Mouse (Mus musculus) urinary bladder, postnatal 36 days (tissue): Measurements from ENCODE around the gene Eno1.

Source experiments
- DNase-seq, 2 experiments: peaks; one replicate each; pipeline ENCODE4 v3.0.0; 2022; ENCODE audit warnings: low spot score in 2 of 2, mixed read lengths in 1 of 2

Eno1 gene

DNA sequence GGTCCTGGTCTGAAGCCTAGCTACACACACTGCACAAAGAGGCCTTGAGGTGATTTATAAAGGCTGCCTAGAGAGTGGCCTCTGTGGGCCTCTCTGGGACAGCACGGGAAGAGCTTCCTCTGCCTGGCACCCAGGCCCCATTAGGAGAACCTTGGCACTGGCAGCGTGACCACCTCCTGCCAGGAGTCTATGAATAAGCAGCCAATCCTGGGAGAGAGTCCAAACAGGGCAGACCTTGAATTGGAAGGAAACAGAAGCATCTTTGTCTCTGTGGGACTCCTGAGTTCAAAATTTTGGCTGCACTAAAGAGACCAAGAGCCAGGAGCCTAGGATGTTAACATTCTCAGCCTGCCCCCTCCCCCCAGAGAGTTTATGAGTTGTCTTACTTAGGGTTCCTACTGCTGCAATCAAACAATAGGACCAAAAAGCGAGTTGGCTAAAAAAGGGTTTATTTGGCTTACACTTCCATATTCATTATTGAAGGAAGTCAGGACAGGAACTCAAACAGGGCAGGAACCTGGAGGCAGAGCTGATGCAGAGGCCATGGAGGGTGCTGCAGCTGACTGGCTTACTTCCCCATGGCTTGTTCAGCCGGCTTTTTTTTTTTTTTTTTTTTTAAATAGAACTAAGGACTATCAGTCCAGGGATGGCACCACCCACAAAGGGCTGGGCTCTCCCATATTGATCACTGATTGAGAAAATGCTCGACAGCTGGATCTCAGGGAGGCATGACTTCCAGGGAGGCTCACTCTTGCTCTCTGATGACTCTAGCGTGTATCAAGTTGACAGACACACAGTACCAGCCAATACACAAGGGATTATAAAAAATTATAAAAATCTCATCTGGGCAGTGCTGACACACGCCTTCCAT, 9.5 kb upstream of the Eno1 start:
- peak in 1 of 2 experiments; percentile 58 for DNase-seq

DNA sequence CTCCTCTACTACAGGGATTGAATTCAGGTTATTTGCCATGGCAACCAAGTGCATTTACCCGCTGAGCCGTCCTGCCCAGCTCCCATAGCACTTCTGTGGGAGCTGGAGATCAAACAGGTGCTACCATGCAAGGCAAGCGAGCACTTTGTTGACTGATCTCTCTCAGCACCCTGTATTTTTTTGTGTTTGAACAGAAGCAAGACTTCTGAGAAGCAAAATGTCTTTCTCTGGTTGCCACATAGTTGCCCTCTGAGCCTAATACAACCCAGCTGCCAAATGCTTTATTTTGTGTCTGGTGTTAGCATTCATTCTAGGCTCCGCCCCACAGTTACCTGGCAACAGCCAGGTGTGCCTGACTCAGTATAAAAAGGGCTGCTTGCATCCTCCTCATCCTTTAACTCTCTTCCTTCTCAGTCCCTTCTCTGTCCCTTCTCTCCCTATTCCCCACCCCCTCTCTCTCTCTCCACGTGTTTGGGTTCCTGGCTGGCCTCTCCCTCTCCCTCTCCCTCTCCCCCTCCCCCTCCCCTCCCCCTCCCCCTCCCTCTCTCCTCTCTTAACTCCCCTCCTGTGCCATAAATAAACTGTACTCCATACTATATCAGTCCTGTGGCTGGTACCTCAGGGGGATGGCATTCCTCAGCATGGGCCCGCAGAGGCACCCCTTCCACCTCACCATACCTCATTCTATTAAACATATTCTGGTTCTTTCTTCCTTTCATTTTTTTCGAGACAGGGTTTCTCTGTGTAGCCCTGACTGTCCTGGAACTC, 7.8 kb upstream of the Eno1 start:
- no peak for DNase-seq

DNA sequence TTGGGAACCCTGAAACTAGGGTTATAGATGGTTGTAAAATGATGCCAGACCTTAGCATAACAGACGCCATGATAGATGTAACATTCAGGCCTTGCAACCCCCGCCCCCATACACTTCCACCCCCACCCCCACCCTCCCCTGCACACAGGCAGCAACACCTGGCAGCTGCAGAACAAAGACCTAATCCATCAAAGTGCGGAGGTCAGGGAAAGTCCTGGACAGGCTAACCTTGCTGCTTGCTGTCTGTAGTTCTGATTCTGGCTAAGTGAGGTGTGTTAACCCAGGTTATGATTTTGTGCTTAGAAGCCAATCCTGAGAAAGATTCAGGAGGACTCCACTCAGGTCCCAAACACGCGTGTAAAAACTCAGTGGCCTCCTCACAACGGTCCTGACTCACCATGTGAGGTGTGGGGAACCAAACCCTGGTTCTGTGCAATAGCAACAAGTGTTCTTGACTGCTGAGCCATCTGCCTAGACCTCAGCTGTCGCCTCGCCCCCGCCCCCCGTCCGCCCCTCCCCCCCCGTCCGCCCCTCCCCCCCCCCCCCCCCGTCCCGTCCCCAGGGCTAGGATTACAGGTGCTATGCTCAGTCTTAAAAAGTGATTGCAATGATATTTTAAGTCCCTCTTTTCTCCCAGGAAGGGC, 6.7 kb upstream of the Eno1 start:
- DNase-seq, result no peak

DNA sequence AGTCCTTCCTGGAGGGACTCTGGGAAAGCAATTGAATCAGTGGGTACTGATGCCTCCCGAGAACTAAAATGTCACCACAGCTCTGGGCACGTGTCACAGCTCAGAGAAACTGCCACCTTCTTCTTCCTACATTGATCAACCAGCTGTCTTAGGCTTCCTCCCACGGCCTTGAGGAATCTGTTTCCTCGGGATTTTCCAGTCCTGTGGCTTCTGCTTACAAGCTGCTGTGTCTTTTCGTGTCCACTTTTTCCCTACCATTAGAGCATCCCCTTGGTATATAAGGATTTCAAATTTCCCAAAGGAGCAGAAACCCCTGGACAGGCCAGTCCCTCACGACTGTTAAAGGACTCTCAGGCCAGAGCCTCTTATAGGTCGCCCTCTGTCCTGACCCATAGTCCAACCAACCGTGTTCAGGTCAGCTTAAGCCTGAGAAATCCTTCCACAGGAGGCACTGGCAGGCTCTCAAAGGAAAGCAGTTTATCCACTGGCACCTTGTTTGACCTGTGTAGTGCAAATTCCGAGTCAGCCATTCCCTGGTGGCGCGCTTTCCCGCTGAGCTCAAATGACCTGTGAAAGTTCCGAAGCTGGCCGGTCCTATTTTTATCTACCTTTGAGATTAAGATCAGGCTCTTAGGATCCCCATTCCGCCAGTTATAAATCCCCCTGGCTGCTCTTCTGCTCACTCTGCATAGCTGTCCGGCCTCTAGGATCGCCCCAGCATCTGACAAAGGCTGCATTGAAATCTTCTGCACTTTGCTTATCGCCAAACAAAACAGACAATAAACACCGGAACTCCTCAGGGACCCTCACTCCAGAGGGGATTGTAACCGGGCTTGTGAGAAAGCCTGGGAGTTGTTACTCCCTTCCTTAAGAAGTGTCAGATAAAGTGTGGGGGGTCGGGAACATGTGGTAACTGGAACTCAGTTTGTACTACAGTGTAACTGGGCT, 5.8 kb upstream of the Eno1 start:
- DNase-seq, result no peak

DNA sequence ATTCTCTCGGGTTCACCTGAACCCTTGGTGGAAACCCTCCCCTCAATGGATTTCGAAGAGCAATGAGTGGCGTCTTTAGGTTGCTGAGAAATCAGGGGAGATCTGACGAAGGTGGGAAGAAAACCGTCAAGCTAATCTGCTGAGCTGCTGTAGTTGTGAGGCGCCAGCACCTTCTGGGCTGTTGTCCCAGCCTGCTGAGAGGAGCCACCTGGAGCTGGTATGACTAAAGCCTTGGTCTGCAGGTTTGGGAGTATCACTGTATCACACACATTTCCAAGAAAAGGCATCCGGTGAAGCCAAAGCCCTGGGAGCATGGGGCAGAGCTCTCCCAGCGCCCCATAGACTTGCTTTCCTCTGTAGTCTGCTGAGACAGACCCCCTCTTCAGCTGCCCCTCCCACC, 4.7 kb upstream of the Eno1 start:
- DNase-seq, result no peak

DNA sequence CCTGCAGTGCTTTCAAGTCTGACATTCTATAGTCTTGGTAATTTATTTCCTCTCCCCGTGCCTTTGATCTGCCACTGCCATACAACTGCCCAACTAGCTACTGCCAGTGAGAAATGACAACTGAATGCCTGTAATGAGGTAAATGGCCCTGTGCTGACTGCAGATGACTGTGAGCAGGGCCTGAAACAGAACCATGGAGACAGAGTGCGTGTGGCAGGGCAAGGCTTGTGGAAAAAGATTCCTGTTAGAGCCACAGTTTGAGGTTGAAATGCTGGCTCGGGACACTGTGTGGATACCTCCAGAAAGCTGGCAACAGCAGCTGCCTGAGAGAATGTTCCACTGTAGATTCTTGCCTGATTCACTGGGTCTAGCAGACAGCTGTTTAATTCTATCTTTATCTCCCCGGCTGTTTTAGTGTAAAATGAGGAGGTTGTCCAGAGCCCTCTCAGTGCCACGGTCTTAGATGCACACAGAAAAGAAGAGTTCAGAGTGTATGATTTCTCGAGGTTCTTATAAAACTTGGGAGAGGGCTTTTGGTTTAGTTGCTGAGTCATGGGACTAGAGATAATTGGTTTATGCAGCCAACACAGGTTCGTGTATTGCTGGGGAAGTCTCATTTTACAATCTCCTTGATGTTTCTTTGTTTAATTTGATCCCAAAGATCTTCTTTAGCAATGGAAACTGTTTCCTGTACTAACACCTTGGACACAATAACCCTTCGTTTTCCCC, 1.8 kb upstream of the Eno1 start:
- DNase-seq, result no peak

DNA sequence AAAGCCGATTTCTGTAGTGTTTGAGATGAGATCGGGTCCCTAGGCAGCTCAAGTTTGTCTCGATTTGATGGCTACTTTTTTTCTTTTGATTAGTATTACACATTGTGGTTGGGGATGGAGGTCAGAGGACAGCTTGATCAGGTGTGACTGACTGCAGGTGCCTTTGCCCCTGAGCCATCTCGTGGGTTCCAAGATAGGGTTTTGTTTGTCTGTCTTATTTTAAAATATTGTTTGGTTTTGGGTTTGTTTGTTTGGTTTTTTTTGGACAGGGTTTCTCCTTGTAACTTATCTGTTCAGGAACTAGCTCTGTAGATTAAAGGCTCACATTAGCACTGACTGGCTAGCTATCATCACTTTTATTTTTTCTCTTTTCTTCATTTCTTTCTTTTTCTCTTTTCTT, 936 bp upstream of the Eno1 start:
- DNase-seq, result no peak

DNA sequence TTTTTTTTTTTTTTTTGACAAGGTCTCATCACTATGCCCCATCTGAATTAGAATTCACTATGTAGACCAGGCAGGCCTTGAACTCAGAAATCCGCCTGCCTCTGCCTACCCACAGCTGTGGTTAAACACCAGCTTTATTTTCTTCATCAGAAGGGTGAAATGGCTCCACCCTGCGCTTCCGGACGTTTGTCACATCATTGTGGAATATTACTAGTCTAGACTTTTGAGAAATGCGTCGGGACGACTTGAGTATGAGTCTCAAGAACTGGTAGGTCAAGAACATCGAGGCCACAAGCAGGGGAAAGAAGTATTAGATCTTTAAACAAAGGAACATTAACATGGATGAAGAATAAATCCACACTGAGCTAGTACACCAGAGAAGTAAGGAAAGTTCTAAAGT, 490 bp upstream of the Eno1 start:
- no peak for DNase-seq

DNA sequence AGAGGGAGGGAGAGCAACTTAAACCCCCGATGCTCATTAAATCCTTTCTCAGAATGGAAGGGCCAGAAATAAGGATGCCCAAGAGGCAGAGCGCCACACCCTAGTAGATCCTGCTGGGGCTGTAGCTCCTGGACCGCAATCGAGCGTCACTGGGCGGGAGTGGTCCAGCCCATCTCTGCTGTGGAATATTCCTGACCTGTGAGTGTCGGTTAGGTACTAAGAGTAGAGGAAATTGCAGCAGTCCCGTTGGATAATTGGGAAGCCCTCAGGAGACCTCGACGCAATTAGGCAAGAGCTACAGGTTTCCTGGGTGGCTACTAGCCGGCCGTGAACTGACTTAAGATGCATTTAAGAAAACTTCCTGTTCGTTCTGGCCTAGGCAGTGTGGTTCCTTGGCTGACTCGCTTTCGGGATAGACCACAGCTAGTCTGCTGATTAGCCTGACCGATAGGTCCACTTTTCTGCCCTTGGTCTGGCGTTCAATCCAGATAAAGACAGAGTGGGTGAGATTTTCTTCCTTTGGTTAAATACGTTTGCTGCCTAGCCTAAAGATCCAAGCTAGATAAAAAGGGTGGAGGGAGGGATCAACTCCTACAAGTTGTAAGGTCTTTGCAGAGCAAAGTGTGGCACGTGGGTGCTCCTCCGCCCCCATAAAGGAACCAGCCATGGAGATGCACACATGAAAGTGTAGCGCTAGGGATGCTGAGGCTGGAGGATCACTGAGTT, 1.3 kb downstream of the Eno1 start:
- DNase-seq, result peak in 1 of 2 experiments; percentile 33

DNA sequence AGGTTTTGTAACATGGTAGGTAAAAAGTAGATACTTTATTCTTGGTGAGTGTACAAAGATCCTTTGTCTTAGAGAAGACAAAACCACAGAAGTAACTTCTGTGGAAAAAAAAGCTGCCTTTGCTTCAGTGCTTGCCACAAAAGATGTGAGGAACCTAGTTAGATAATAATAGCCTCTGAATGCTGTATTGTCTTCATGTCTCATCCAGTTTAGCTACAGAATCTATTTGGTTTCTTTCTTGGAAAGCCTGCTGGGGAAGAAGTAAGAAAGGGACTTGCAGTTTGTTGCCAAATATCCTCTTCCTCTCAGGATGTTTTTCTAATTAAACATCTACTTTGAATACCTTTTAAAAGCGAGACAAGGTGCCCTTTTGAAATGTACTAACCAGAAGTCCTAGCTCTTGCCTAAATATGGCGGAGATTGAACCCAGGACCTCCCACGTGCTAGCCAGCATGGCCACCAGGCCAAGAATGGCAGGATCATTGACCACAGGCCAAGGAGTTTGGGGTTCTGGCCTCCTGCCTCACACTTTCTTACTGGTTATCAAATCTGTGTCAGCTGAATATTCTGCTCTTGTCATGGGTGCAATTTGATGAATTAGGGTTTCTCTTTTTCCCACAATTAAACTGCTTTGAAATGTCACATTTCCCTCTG, 2.0 kb downstream of the Eno1 start:
- peak in 1 of 2 experiments; percentile 38 for DNase-seq

DNA sequence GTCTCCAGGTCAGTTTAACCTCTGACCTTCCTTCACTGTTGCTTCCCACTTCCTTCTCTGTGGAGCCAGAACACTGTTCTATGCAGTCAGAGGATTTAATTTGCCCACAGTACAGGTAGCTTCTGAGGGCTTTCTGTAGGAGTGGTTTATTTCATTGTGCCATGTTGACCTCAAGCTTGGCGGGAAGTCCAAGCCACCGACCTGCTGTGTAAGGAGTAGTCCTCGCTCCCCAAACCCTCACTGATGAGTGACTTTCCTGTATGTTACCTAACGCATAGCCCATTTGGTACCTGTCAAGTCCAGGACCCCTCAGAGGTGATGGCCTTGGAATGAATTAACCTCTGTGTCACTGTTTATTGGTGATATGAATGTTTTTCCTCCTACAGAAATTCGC, 2.6 kb downstream of the Eno1 start:
- no peak for DNase-seq

DNA sequence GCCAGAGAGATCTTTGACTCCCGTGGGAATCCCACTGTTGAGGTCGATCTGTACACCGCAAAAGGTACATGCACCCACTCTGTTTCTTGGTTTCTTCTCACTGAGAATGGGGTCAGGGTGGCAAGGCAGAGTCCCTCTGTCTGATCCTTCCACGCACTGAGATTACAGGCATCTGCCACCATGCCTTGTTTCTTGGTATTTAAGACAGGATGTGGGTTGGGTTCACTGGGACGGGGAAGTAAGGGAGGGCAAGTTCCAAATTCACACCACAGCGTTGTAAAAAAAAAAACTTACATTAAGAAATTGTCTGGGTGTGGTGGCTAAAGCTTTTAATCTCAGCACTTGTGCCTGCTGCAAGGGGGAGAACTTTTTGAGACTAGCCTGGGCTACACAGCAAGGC, 3.0 kb downstream of the Eno1 start:
- no peak for DNase-seq

DNA sequence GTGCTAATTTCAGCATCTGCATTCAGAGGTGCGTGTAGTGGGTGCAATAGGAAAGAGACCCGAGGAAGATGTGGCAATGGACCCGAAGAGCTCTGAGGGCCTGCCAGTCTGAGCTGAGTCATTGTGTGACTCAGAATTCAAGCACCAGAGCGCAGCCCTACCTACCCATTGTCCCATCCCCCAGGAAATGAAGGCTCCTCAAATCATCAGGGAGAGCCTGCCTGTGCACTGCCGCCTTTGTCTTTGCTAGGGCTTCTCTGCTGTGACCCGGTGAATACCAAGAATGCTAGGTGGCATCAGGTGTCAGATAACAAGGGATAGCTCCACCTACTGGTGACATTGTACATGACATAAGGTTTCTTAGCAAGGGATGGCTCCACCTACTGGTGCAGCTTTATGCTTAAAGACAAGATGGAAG, 3.4 kb downstream of the Eno1 start:
- DNase-seq, result peak; percentile 61 to 72

DNA sequence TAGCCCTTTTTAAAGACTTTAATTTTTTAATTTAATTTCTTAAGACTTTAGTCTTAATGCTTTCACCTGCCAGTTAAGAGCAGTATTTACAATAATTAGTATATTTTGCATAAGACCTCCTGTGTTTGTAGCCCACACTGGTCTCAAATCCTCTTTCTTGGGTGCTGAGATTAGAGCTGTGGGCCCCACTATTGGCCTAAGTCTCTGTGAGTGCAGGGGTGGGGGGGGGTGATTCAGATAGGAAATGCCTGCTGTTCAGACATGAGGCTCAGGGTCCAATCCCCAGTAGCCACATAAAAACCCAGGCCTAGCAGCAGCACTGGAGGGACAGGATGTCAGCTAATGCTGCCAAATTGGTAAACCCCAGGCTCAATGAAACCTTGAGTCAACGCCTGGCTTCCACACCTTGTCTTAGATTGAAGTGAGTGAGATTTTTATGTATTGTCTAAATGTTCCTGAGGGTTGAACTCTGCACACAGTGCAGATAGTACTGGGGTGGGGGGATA, 3.9 kb downstream of the Eno1 start:
- no peak for DNase-seq

DNA sequence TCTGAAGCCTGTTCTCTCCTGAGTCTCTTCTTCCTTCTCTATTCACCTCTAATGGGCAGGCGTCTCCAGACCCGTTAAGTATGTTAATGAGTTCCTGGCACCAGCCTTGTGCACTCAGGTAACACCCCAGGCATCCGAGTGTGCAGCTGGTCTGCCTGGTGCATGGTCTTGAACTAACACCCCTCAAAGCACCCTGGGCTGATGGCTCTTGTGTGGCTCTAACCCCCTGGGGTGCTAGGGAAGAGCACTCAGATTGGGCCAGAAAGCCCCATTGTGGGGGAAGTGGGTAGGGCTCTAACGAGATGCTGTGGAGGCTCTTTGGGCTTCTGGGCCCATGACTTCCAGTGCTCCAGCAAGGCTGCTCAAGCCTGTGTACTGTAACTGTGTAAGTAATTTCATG, 5.2 kb downstream of the Eno1 start:
- no peak for DNase-seq

DNA sequence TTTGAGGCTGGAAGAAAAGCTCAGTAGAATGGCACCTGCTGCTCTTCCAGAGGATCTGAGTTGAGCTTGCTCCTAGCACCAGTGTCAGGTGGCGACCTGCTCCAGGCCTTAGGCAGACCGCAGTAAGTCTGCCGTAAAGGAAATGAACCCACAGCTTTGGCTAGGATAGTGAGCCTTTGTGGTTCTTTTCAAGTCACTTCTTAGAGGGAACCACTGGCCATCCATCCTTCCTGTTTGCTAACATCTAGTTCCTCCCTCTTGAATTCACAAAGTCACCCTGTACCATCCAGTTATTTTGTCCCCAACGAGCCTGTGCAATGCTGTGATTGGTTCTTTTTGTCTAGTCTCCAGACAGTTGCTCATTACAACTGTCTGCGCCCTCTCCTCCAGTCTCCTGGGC, 6.2 kb downstream of the Eno1 start:
- DNase-seq, result no peak

DNA sequence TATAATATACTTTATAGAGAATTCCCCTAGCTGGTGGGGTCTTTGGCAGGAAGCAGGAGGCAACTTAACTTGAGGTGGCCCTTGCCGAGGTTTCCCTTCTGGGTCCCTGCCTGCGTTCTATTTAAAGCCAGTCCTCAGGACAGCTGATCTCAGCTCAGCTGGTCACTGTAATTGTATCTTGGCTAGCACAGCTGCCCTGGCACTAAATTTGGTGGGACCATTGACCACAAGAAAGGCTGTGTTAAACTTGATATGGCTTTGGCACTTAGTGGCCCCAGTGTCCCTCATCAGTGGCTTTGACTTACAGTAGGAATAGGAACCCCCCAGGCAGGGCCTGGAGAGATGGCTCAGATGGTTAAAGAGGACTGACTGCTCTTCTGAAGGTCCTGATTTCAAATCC, 9.4 kb downstream of the Eno1 start:
- no peak for DNase-seq

DNA sequence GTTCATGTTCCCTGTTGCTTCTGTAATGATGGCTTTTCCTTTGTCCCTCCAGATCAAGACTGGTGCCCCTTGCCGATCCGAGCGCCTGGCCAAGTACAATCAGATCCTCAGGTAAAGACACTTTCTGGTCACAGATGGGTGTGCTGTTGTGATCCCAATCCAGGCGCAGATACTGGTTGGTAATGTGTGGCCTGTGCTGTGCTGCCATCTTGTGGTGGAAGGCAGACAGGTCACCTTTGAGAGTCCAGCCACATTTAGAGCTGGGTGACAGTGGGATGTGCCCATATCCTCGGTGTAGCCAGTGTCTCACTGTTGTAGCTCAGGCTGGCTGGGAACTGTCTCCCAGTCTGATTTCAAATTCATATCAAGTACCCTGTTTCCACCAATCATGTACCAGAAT, 11.5 kb downstream of the Eno1 start:
- peak; percentile 45 to 58 for DNase-seq

DNA sequence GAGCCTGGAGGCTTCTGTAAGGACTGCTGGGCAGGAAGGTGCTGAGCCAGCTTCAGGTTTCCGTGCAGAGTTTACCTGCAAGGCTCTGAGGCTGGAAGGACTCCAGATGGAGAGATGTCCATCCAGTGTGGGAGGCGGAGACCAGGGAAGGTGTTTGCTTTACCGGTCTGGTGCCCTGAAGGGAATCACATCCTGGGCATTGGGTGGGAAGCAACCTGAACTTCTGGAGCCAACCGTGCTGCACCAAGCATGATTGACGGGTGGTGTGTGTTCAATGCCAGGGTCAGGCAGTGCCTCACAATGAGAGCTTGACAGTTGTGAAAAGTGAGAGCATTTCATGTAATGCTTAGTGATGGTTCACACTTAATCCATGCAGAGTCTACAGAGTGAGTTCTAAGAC, 12.4 kb downstream of the Eno1 start:
- DNase-seq, result no peak
